In genomic region chr2:163207315-163207714, GRCm38 (mm10) we compare ENCODE assay signal across 13 mouse cellular contexts. TPM values are rescaled to one million over a fixed set of nuclear protein-coding genes. Genes with fewer than 3 reads are reported as not detected.
A peak's percentile ranks its signal among the peaks of the same experiment; 100 is the strongest.
DNase-seq lines count a peak whose midpoint lies in the region; ATAC-seq and TF ChIP-seq lines count a peak whose summit lies in the region.
"Had no signal": no experiment of that assay in that cellular context is flagged by ENCODE, and none has a peak within 500 bp of the region (broad histone marks: within the 10 kb centered on the region; RNA-seq: fewer than 3 reads in every experiment).

No protein-coding gene starts in this region.

- H3K36me3 ChIP-seq in hindbrain, postnatal 0 days (ENCODE audit: insufficient read depth, low read length) = no peaks in the 10 kb centered on the region
- no peaks in the 10 kb centered on the region for H3K36me3 ChIP-seq in hindbrain, embryonic 16.5 days (ENCODE audit: control insufficient read depth, insufficient read depth, low read length)
- no peaks in the 10 kb centered on the region for H3K36me3 ChIP-seq in midbrain, postnatal 0 days (ENCODE audit: insufficient read depth, low read length)
- H3K36me3 ChIP-seq in midbrain, embryonic 13.5 days = no peaks in the 10 kb centered on the region
- H3K36me3 ChIP-seq: heart, embryonic 13.5 days; lung, embryonic 15.5 days; neural tube, embryonic 13.5 days; stomach, embryonic 15.5 days had no signal

- intact Hi-C loops in gastrocnemius, postnatal 14 days (cut with DNase I; ENCODE audit: low total_unique reads) = no loop called here

- no peak for ATAC-seq in hindbrain, postnatal 0 days
- no peak for ATAC-seq in hindbrain, embryonic 16.5 days
- no peak for ATAC-seq in midbrain, postnatal 0 days (ENCODE audit: low FRiP score)
- ATAC-seq in midbrain, embryonic 13.5 days = no peak
- no peak for ATAC-seq in frontal cortex, adult (ENCODE audit: low TSS enrichment)

- H3K27me3 ChIP-seq in hindbrain, postnatal 0 days (ENCODE audit: insufficient read depth, low read length) = peaks cover 10% of the 10 kb centered on the region; the same call in 1 of the 2 replicates
- peaks cover 8% of the 10 kb centered on the region for H3K27me3 ChIP-seq in hindbrain, embryonic 16.5 days (replicated peaks; ENCODE audit: control insufficient read depth, insufficient read depth, low read length)
- no peaks in the 10 kb centered on the region for H3K27me3 ChIP-seq in midbrain, postnatal 0 days (ENCODE audit: insufficient read depth, low read length)
- peaks cover 10% of the 10 kb centered on the region; the same call in 1 of the 2 replicates for H3K27me3 ChIP-seq in midbrain, embryonic 13.5 days

- no peak overlapping the region for H3K9ac ChIP-seq in hindbrain, postnatal 0 days (replicated peaks; ENCODE audit: low read length)
- no peak overlapping the region for H3K9ac ChIP-seq in hindbrain, embryonic 16.5 days (ENCODE audit: low read depth, low read length)
- H3K9ac ChIP-seq in midbrain, postnatal 0 days (replicated peaks; ENCODE audit: low read length, poor library complexity, severe bottlenecking) = no peak overlapping the region
- H3K9ac ChIP-seq in midbrain, embryonic 13.5 days (replicated peaks) = no peak overlapping the region
- H3K9ac ChIP-seq: heart, embryonic 13.5 days; lung, embryonic 15.5 days; neural tube, embryonic 13.5 days; stomach, embryonic 15.5 days had no signal

- H3K4me2 ChIP-seq in hindbrain, postnatal 0 days (ENCODE audit: low read depth, low read length) = no peak overlapping the region
- H3K4me2 ChIP-seq in hindbrain, embryonic 16.5 days (ENCODE audit: low read length) = no peak overlapping the region
- H3K4me2 ChIP-seq in midbrain, postnatal 0 days (ENCODE audit: low read depth, low read length, poor library complexity, severe bottlenecking) = no peak overlapping the region
- H3K4me2 ChIP-seq in midbrain, embryonic 13.5 days (replicated peaks) = no peak overlapping the region
- H3K4me2 ChIP-seq: heart, embryonic 13.5 days; lung, embryonic 15.5 days; stomach, embryonic 15.5 days had no signal

- TF ChIP-seq CTCF in hindbrain, postnatal 0 days (IDR thresholded peaks at IDR 0.05; ENCODE audit: low read depth) = peak; percentile 68
- peak; percentile 76 for TF ChIP-seq CTCF in midbrain, postnatal 0 days (IDR thresholded peaks at IDR 0.05)
- peak; percentile 55 for TF ChIP-seq CTCF in bone marrow macrophage, adult 2 months (IDR thresholded peaks at IDR 0.05; ENCODE audit: low read depth, low read length)

- 98% methylated on average over 2 of the region's 2 CpGs for WGBS in hindbrain, postnatal 0 days
- WGBS in hindbrain, embryonic 16.5 days = 98% methylated on average over 2 of the region's 2 CpGs
- WGBS in midbrain, postnatal 0 days = 96% methylated on average over 2 of the region's 2 CpGs
- 100% methylated on average over 2 of the region's 2 CpGs for WGBS in midbrain, embryonic 13.5 days

- no peaks in the 10 kb centered on the region for H3K9me3 ChIP-seq in hindbrain, postnatal 0 days (ENCODE audit: low read length)
- H3K9me3 ChIP-seq in hindbrain, embryonic 16.5 days (ENCODE audit: control insufficient read depth, low read length) = no peaks in the 10 kb centered on the region
- no peaks in the 10 kb centered on the region for H3K9me3 ChIP-seq in midbrain, postnatal 0 days (ENCODE audit: low read length)
- H3K9me3 ChIP-seq in midbrain, embryonic 13.5 days = no peaks in the 10 kb centered on the region
- H3K9me3 ChIP-seq: heart, embryonic 13.5 days; stomach, embryonic 15.5 days had no signal

- no peak overlapping the region for H3K27ac ChIP-seq in hindbrain, postnatal 0 days
- H3K27ac ChIP-seq in hindbrain, embryonic 16.5 days (ENCODE audit: low read depth, low read length) = no peak overlapping the region
- H3K27ac ChIP-seq in midbrain, postnatal 0 days (ENCODE audit: low read depth, low read length) = no peak overlapping the region
- no peak overlapping the region for H3K27ac ChIP-seq in midbrain, embryonic 13.5 days
- H3K27ac ChIP-seq in bone marrow macrophage, adult 2 months (ENCODE audit: insufficient read depth, low read depth, low read length) = no peak overlapping the region
- H3K27ac ChIP-seq: heart, embryonic 13.5 days; lung, embryonic 15.5 days; neural tube, embryonic 13.5 days; stomach, embryonic 15.5 days had no signal

- no peak overlapping the region for H3K4me3 ChIP-seq in hindbrain, postnatal 0 days (ENCODE audit: low read length)
- H3K4me3 ChIP-seq in hindbrain, embryonic 16.5 days (ENCODE audit: low read length) = no peak overlapping the region
- H3K4me3 ChIP-seq in midbrain, postnatal 0 days (ENCODE audit: low read depth, low read length) = no peak overlapping the region
- H3K4me3 ChIP-seq in midbrain, embryonic 13.5 days (replicated peaks) = no peak overlapping the region
- H3K4me3 ChIP-seq in bone marrow macrophage, adult 2 months (ENCODE audit: insufficient read depth, low read length) = no peak overlapping the region
- H3K4me3 ChIP-seq: heart, embryonic 13.5 days; lung, embryonic 15.5 days; neural tube, embryonic 13.5 days; stomach, embryonic 15.5 days had no signal

- TF ChIP-seq POLR2A in bone marrow macrophage, adult 2 months (IDR thresholded peaks at IDR 0.05; ENCODE audit: borderline replicate concordance, low read depth, low read length) = no peak

- no peaks in the 10 kb centered on the region for H3K4me1 ChIP-seq in hindbrain, postnatal 0 days (ENCODE audit: insufficient read depth, low read length)
- H3K4me1 ChIP-seq in hindbrain, embryonic 16.5 days (ENCODE audit: control insufficient read depth, insufficient read depth, low read depth, low read length) = peaks cover 29% of the 10 kb centered on the region
- H3K4me1 ChIP-seq in midbrain, postnatal 0 days (ENCODE audit: insufficient read depth, low read length) = 0 out of 2 replicates have a peak, but pooled peaks cover 11% of the 10 kb centered on the region
- peaks cover 40% of the 10 kb centered on the region for H3K4me1 ChIP-seq in midbrain, embryonic 13.5 days (replicated peaks)
- H3K4me1 ChIP-seq in bone marrow macrophage, adult 2 months (ENCODE audit: control insufficient read depth, insufficient read depth, low read length) = 0 out of 2 replicates have a peak, but pooled peaks cover 4% of the 10 kb centered on the region

- DNase-seq in hindbrain, postnatal 0 days (ENCODE audit: low spot score) = no peak
- DNase-seq in midbrain, postnatal 0 days (ENCODE audit: low spot score) = no peak
- peak; percentile 31 for DNase-seq in testis, postnatal 14 days (ENCODE audit: low spot score)
- DNase-seq in gastrocnemius, postnatal 14 days = no peak
- DNase-seq: cerebellum, adult 8-10 months had no signal

RNA-seq across cellular contexts. Expression of gene Tox2, which starts 4.4 kb away (rescaled TPM):
- total RNA-seq in hindbrain, postnatal 0 days (2014; rRNA removed) = 4.3 and 5.0 TPM in 2 replicates
- 15.2 and 19.1 TPM in 2 replicates for polyA plus RNA-seq in hindbrain, postnatal 0 days (2015; fragmentation: Nextera tagmentation; extraction: Ambion mirVana)
- polyA plus RNA-seq in hindbrain, embryonic 16.5 days (2015; fragmentation: Nextera tagmentation; extraction: Ambion mirVana) = 23.0 and 33.7 TPM in 2 replicates
- total RNA-seq in midbrain, postnatal 0 days (2014; rRNA removed) = 7.6 and 14.3 TPM in 2 replicates
- 57.0 and 64.7 TPM in 2 replicates for polyA plus RNA-seq in midbrain, postnatal 0 days (2015; fragmentation: Nextera tagmentation; extraction: Ambion mirVana)
- 38.8 and 44.2 TPM in 2 replicates for polyA plus RNA-seq in midbrain, embryonic 13.5 days (2015; fragmentation: Nextera tagmentation; extraction: Ambion mirVana)
- polyA plus RNA-seq in bone marrow macrophage, adult 2 months (2012; ENCODE audit: insufficient read depth, insufficient read length, missing spikeins) = 3.1 and 3.2 TPM in 2 replicates
- under 1 TPM; 0.29 to 0.45 TPM for total RNA-seq in gastrocnemius, postnatal 14 days (2021)
